Mouse (Mus musculus) CD4-positive naive resting alpha-beta T cell, adult 57 days (primary cell): ENCODE measurements around the gene Slc7a10. TPM values are rescaled to one million over a fixed set of nuclear protein-coding genes. Genes with fewer than 3 reads are reported as not detected.

Source experiments
- total RNA-seq: library from RNA; stranded (reverse); gene quantifications from one replicate; pipeline ENCODE4 v1.2.4, GENCODE M21; 2023

Gene Slc7a10
- not detected for total RNA-seq

DNA sequence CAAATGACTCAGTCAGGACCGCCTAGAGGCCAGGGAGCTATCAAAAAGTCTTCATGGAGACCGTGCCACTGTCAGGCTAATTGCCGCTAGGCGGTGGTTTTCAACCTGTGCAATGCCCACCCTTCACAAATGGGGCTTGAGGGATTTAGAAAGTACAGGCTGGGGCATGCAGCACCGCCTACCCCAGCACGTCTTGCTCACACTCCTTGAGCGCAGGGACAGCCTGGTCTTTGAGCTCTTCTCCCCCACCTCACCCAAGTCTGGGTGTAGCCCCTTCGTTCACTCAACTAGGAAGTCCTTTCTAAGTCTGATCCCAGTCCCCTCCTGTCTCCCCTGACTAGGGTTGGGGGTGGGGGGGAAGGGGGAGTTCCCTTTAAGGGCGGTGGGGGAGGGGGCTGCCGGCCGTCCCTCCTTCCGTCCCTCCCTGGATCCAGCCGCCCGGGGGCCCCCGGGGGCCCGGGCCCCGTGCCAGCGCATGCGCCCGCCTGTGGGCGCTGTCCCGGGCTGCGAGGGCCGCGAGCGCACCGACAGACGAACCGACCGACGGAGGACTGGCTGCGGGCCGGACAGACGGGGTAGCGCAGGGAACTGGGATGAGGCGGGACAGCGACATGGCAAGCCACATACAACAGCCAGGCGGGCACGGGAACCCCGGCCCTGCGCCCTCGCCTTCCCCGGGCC, at the start of gene Slc7a10:
Slc7a10 (plus strand) TSS at position 497 of the 681 bp plus-strand sequence.

DNA sequence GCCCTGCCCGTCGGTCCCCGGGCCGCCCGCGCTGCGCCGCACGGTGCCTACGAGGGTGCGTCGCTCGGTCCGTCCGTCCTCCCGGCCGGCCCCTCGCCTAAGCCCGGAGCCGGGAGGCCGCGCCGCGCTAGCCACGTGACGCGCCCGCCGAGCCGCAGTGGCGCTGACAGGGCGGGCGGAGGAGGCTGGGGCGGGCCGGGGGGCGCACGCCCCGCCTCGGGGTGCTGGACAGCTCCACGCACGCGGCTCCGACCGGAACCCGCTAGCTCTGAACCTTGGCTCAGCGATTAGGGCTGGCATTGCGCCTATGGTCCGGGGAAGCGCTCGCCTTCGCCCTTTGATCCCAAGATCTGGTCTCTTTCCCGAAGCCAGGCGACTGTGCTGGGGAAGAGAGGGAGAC, 29.0 kb downstream of the Slc7a10 start, which contains the start of gene Lrp3:
Lrp3 (minus strand) TSS at position 274 of the 400 bp plus-strand sequence.

Other genes with a start within 250 kb of the Slc7a10 start
- gene Cebpg, start 129.8 kb upstream of the Slc7a10 start, total RNA-seq = 36.7 TPM
- 1.9 TPM for gene Cebpa, start 67.1 kb upstream of the Slc7a10 start, total RNA-seq
- gene Lrp3, start 29.1 kb downstream of the Slc7a10 start, total RNA-seq = 0.15 TPM
- gene Gpatch1, start 132.1 kb downstream of the Slc7a10 start, total RNA-seq = 17.2 TPM
- gene Rhpn2, start 147.8 kb downstream of the Slc7a10 start, total RNA-seq = 1.2 TPM
- 9.3 TPM for gene Faap24, start 210.5 kb downstream of the Slc7a10 start, total RNA-seq
- gene Cep89, start 210.7 kb downstream of the Slc7a10 start, total RNA-seq = 9.2 TPM